25 mouse cellular contexts compared by ENCODE assay signal in genomic region chr5:3486579-3487282, GRCm38 (mm10). TPM values are rescaled to one million over a fixed set of nuclear protein-coding genes. Genes with fewer than 3 reads are reported as not detected.
DNase-seq lines count a peak whose midpoint lies in the region.
"Had no signal": no experiment of that assay in that cellular context is flagged by ENCODE, and none has a peak within 500 bp of the region (broad histone marks: within the 10 kb centered on the region; RNA-seq: fewer than 3 reads in every experiment).

No protein-coding gene starts in this region.

- intact Hi-C loops in heart, postnatal 36 days (cut with DNase I): no loop called here

- no peak overlapping the region; the same call in 1 of the 2 replicates for H3K27ac ChIP-seq in embryonic facial prominence, embryonic 10.5 days (replicated peaks)
- H3K27ac ChIP-seq: forebrain, embryonic 13.5 days; heart, embryonic 13.5 days; hindbrain, embryonic 10.5 days; hindbrain, embryonic 15.5 days; liver, embryonic 12.5 days; midbrain, embryonic 13.5 days had no signal

- H3K36me3 ChIP-seq in embryonic facial prominence, embryonic 10.5 days (replicated peaks): peaks cover 6% of the 10 kb centered on the region; the same call in 1 of the 2 replicates
- H3K36me3 ChIP-seq: hindbrain, embryonic 10.5 days; hindbrain, embryonic 15.5 days; midbrain, embryonic 13.5 days had no signal

- H3K4me1 ChIP-seq in embryonic facial prominence, embryonic 10.5 days: peaks cover 19% of the 10 kb centered on the region
- H3K4me1 ChIP-seq: hindbrain, embryonic 10.5 days; hindbrain, embryonic 15.5 days; midbrain, embryonic 13.5 days had no signal

- WGBS in embryonic facial prominence, embryonic 10.5 days: 45% methylated on average over 7 of the region's 7 CpGs

- H3K9me3 ChIP-seq in embryonic facial prominence, embryonic 10.5 days: no peaks in the 10 kb centered on the region
- H3K9me3 ChIP-seq: forebrain, embryonic 13.5 days; heart, embryonic 13.5 days; hindbrain, embryonic 10.5 days; hindbrain, embryonic 15.5 days; liver, embryonic 12.5 days; midbrain, embryonic 13.5 days had no signal

- H3K4me3 ChIP-seq in embryonic facial prominence, embryonic 10.5 days: no peak overlapping the region
- H3K4me3 ChIP-seq: forebrain, embryonic 13.5 days; heart, embryonic 13.5 days; hindbrain, embryonic 10.5 days; hindbrain, embryonic 15.5 days; liver, embryonic 12.5 days; midbrain, embryonic 13.5 days had no signal

- H3K27me3 ChIP-seq in embryonic facial prominence, embryonic 10.5 days (replicated peaks; ENCODE audit: low read depth, poor library complexity, severe bottlenecking): no peaks in the 10 kb centered on the region
- H3K27me3 ChIP-seq: forebrain, embryonic 13.5 days; heart, embryonic 13.5 days; hindbrain, embryonic 15.5 days; liver, embryonic 12.5 days; midbrain, embryonic 13.5 days had no signal

- peak; percentile 55 for DNase-seq in heart, adult 11 months
- DNase-seq in heart, postnatal 36 days: no peak
- peak; percentile 31 for DNase-seq in kidney, postnatal 10 days
- DNase-seq in kidney, adult 11 months: no peak
- peak; percentile 57 for DNase-seq in 416B (ENCODE audit: low read depth)
- peak; percentile 49 for DNase-seq in embryonic facial prominence, embryonic 10.5 days (ENCODE audit: low spot score)
- no peak for DNase-seq in thymus, postnatal 10 days (ENCODE audit: low spot score in 2 of 2)
- DNase-seq: adrenal gland, postnatal 14 days; cerebellum, adult 11 months; cerebellum, adult 9-10 months; cerebellum, postnatal 36 days; gastrocnemius, postnatal 25 days; heart, adult 18-20 months; heart, postnatal 10 days; kidney, adult 2 months; layer of hippocampus, postnatal 36 days; left cerebral cortex, postnatal 4 days; liver, postnatal 0 days; thymus, postnatal 25 days had no signal

RNA-seq across cellular contexts. Expression of gene Fam133b, which starts 56.9 kb away (rescaled TPM):
- 10 to 100 TPM; 10.9 to 11.9 TPM for total RNA-seq in heart, postnatal 36 days (2021)
- 34.6 and 38.0 TPM in 2 replicates for polyA plus RNA-seq in embryonic facial prominence, embryonic 10.5 days (2016; fragmentation: Nextera tagmentation; extraction: Ambion mirVana)

Comparison
In these comparisons a context has a peak if more than half of its experiments do, and no peak if none do; other contexts are left out.
1. DNase-seq: peak in heart, adult 11 months (single experiment), kidney, postnatal 10 days (single experiment), 416B (single experiment) and embryonic facial prominence, embryonic 10.5 days (single experiment); none in heart, postnatal 36 days (0 of 2), kidney, adult 11 months (single experiment) and thymus, postnatal 10 days (0 of 2).